Mouse (Mus musculus): ENCODE results near the gene Cmpk1.

GRCm38 (mm10) chr4:114958786-114959185, 28.3 kb downstream of the Cmpk1 start:
- TF ChIP-seq CTCF (IDR thresholded peaks at IDR 0.05; ENCODE audit: insufficient read depth, low read depth, low read length) (no peak), POLR2A (IDR thresholded peaks at IDR 0.05; ENCODE audit: insufficient read depth, low read depth, low read length) (no peak)

Data from olfactory bulb, adult 2 months (tissue).